Mouse (Mus musculus): Measurements from ENCODE around the gene Pkdcc.

- TF ChIP-seq CTCF (IDR thresholded peaks at IDR 0.05; ENCODE audit: low read depth), result no peak
- TF ChIP-seq EP300 (IDR thresholded peaks at IDR 0.05; ENCODE audit: low read depth), result no peak
These were observed 3.6 kb downstream of the Pkdcc start for GRCm38 (mm10) chr17:83218722-83219121.

Measured in heart, postnatal 0 days (tissue).